Mouse (Mus musculus) retina, adult 2 months (tissue): ENCODE data around the gene Olfr1436.
"Not testable (repeated sequence)": the region's sequence is repeated elsewhere in the genome, so short reads cannot be mapped to it uniquely, and the experiment has no call there.

Source experiments
- DNase-seq: peaks from one replicate; pipeline ENCODE4 v3.0.0-alpha.2; 2012; ENCODE audit warnings: low read depth, low spot score

The Olfr1436 gene

DNA sequence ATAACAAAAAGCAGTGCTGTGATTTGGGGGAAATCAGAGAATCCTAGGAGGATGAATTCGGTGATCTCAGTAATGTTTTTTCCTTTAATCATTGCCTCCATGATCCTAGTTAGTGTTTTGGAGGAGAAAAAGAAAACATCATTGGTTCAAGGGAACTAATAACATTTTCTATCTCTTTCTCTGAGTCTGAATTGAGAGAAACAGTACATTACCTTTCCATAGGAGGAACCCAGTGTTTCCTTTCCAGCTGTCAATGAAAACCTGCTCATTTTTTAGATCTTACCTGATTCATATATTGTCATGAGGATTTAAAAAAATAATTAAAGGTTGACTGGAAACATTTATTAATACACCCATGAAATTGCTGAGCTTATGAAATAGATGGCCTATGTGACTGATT lies at the start of gene Olfr1436:
Olfr1436 (minus strand) TSS at position 101 of the 400 bp plus-strand sequence.
- not testable (repeated sequence) for DNase-seq

DNA sequence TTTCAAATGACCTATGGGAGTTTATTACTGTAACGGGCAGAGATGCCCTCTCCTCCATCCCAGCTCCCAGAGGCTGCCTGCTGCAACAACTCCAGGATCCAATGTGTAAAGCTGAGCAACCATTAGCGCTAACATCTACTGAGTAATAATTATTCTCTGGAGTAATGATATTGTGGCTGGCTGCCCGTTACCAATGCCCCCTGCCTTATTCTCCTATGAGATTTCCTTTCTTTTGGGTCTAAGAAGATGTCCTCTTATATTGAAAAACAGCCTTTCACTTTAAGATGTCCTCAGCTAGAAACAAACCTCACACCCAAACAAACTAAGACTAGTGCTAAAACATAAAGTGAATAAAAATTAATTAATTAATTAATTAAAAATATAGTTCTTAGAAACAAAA lies 36.9 kb upstream of the Olfr1436 start, which contains the start of gene Olfr1438-ps1:
Olfr1438-ps1 (minus strand) TSS at position 101 of the 400 bp plus-strand sequence.
- no peak for DNase-seq

DNA sequence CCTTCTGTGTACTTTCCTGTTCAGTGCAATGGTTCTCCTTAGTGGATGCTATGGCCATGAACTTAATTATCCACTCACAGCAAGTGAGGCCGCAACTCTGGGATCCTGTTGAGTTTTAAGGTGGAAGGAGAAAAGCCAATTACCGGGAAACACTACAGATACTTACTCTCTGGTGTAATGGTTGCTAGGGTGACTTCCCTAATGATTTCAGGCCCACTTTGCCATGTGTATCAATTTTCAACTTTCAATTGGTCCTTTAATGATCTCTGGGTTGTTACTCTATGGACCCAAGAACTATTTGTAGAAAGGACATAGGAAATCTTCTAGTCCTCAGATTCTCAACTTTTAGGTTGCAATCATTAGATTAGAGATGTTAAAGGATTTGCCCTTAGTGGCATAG lies 26.1 kb upstream of the Olfr1436 start, which contains the start of gene Olfr1437:
Olfr1437 (minus strand) TSS at position 101 of the 400 bp plus-strand sequence.
- DNase-seq = no peak

DNA sequence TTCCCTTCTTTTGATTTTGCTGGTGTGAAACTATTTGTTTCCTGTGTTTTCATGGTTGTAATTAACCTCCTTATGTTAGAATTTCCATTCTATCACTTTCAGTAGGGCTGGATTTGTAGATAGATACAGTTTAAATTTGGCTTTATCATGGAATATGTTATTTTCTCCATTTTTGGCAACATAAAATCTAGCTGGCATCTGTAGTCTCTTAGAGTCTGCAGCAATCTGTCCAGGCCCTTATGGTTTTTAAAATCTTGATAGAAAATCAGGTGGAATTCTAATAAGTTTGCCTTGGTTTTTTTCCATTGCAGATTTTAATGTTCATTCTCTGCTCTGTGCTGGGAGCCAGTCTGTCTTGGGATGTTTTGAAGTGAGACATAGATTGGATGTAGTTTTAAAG lies 6.0 kb downstream of the Olfr1436 start:
- no peak for DNase-seq

DNA sequence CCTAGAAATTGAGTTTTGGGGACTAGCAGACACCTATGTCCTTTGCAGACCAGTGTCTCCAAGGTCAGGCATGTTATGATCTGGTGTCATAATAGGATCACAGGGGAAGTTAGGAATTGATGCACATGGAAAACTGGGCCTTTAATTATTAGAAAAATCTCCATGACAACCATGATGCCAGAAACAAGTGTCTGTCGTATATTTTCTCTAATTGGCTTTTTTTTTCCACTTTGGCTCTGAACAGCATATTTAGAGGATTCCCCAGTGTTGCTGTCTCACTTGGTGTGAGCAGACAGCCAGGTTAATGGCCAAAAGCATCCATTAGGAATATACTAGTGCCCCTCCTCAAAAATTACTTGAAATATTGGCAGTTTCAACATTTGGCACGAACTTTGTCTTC lies 19.4 kb downstream of the Olfr1436 start, which contains the start of gene Olfr1434:
Olfr1434 (plus strand) TSS at position 301 of the 400 bp plus-strand sequence.
- no peak for DNase-seq

DNA sequence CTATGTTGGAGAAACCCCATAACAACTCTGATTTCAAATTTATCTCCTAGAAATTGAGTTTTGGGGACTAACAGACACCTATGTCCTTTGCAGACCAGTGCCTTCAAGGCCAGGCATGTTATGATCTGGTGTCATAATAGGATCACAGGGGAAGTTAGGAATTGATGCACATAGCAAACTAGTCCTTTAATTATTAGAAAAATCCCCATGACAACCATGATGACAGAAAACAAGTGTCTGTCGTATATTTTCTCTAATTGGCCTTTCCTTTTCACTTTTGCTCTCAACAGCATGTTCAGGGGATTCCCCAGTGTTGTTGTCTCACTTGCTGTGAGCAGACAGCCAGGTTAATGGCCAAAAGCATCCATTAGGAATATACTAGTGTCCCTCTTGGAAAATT lies 38.2 kb downstream of the Olfr1436 start, which contains the start of gene Olfr235:
Olfr235 (plus strand) TSS at position 301 of the 400 bp plus-strand sequence.
- no peak for DNase-seq
